8 mouse cellular contexts compared by ENCODE assay signal in the genomic region with DNA sequence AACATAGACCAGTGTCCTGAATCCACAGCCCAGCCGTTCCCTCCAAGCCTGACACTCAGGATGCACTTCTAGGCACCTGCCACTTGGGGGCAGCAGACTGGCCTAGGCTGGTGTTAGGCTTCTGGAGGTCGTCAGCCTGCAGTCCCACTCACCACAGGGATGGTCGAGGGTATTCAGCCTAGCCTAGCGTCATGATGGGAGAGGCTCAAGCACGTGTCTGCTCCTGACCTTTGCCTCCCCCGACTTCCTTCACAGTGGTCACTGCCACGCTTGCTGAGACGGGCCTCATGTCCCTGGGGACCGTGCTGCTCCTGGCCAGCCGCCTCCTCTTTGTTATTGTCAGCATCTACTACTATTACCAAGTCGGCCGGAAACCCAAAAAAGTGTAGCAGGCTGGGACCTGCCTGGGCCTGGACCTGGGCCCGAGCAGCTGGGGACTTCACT. TPM values are rescaled to one million over a fixed set of nuclear protein-coding genes. Genes with fewer than 3 reads are reported as not detected.
DNase-seq lines count a peak whose midpoint lies in the region; ATAC-seq lines count a peak whose summit lies in the region.

No protein-coding gene starts in this region.

- no peak overlapping the region for H3K4me3 ChIP-seq in liver, embryonic 11.5 days (ENCODE audit: low read depth, low read length)

- H3K4me1 ChIP-seq in liver, embryonic 11.5 days (replicated peaks; ENCODE audit: control insufficient read depth, insufficient read depth, low read length): no peaks in the 10 kb centered on the region

- no peaks in the 10 kb centered on the region for H3K9me3 ChIP-seq in liver, embryonic 11.5 days (ENCODE audit: control insufficient read depth, low read length)

- 0 out of 2 replicates have a peak, but pooled peaks cover 3% of the 10 kb centered on the region for H3K27me3 ChIP-seq in liver, embryonic 11.5 days (replicated peaks; ENCODE audit: control insufficient read depth, insufficient read depth, low read length)

- peak; percentile 79 to 81 for DNase-seq in B cell, adult 2 months
- DNase-seq in MN1 (ENCODE audit: low spot score): peak; percentile 82
- DNase-seq in cerebellum, adult 9-11 months: peak; percentile 71
- DNase-seq in gastrocnemius, postnatal 25 days: peak; percentile 65
- DNase-seq in induced T-regulatory cell, adult 2 months (ENCODE audit: low read depth): peak; percentile 84
- peak; percentile 57 for DNase-seq in liver, embryonic 11.5 days (ENCODE audit: low spot score)
- peak; percentile 80 for DNase-seq in naive thymus-derived CD4-positive, alpha-beta T cell, adult 2 months (ENCODE audit: low read depth)
- DNase-seq in thymus, postnatal 36 days: peak; percentile 69 to 71

- H3K9ac ChIP-seq in liver, embryonic 11.5 days (ENCODE audit: low read depth, low read length): no peak overlapping the region

- peak; percentile 21; the same call in 1 of the 2 replicates for ATAC-seq in liver, embryonic 11.5 days (replicated peaks; ENCODE audit: low FRiP score)

- H3K27ac ChIP-seq in liver, embryonic 11.5 days (ENCODE audit: low read depth, low read length): no peak overlapping the region

- H3K4me2 ChIP-seq in liver, embryonic 11.5 days: no peak overlapping the region

- WGBS in liver, embryonic 11.5 days: 42% methylated on average over 13 of the region's 13 CpGs

- H3K36me3 ChIP-seq in liver, embryonic 11.5 days (ENCODE audit: control insufficient read depth, insufficient read depth, low read length): no peaks in the 10 kb centered on the region; the same call in 1 of the 2 replicates

RNA-seq across cellular contexts. Expression of a gene that starts 12.2 kb away (rescaled TPM):
- total RNA-seq in gastrocnemius, postnatal 25 days (2021): 1 to 10 TPM; 3.5 to 7.0 TPM
- polyA plus RNA-seq in liver, embryonic 11.5 days (2014; fragmentation: Nextera tagmentation; extraction: Ambion mirVana): 10.5 and 14.0 TPM in 2 replicates
